Mouse (Mus musculus) testis, adult 2 months (tissue): ENCODE results near the gene Pde4d.

Experiments
- CTCF ChIP-seq: fragments of 200-500 bp; IDR thresholded peaks from 2 replicates; pipeline ENCODE4 v1.5.1; 2012; ENCODE audit warnings: low read depth, mild to moderate bottlenecking, inconsistent platforms, low read length, moderate library complexity; ENCODE audit not compliant: control insufficient read depth, insufficient read depth, insufficient replicate concordance
- POLR2A ChIP-seq: fragments of 200-500 bp; IDR thresholded peaks from 2 replicates; pipeline ENCODE4 v1.6.1; 2012; ENCODE audit warnings: low read depth, mild to moderate bottlenecking, inconsistent platforms, low read length, moderate library complexity; ENCODE audit not compliant: control insufficient read depth

DNA sequence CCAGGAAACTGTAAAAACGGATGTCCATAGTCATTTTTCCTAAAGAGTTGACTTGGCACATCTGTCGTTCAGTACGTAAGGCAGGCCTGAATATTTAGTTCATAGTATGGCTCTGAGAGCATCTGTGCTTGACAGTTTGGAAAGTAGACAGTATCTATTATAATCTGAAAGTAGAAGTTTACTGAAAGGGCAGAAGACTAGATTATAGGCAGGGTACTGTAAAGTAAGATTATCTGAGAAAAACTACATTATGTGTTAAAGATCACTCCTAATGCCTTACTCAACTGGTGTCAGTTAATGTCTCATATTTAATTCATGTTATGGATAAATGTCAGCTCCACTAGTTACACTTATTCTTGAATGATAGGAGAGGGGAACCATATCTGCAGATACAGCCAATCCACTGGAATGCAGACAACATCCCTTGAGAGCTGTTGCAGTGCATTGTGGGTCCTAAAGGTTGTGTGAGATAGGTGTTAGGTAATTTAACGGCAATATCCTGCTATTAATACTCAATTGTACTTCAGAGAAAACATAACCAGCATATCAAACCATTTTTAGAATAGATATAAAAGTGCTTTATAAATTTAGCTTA is 1232.0 kb downstream of the Pde4d start:
- no peak for TF ChIP-seq CTCF
- TF ChIP-seq POLR2A, result no peak
